Mouse (Mus musculus) bone marrow, adult 2 months (tissue): Measurements from ENCODE around the gene Tnfrsf14.

Source experiments
- CTCF ChIP-seq: fragments of 200-500 bp; IDR thresholded peaks from 2 replicates; pipeline ENCODE4 v1.5.1; 2011; ENCODE audit warnings: low read length, control low read depth; ENCODE audit not compliant: control insufficient read depth, insufficient read depth
- POLR2A ChIP-seq: fragments of 200-500 bp; IDR thresholded peaks from 2 replicates; pipeline ENCODE4 v1.6.1; 2011; ENCODE audit warnings: low read depth, mild to moderate bottlenecking, control low read depth, low read length, borderline replicate concordance; ENCODE audit not compliant: control insufficient read depth

DNA sequence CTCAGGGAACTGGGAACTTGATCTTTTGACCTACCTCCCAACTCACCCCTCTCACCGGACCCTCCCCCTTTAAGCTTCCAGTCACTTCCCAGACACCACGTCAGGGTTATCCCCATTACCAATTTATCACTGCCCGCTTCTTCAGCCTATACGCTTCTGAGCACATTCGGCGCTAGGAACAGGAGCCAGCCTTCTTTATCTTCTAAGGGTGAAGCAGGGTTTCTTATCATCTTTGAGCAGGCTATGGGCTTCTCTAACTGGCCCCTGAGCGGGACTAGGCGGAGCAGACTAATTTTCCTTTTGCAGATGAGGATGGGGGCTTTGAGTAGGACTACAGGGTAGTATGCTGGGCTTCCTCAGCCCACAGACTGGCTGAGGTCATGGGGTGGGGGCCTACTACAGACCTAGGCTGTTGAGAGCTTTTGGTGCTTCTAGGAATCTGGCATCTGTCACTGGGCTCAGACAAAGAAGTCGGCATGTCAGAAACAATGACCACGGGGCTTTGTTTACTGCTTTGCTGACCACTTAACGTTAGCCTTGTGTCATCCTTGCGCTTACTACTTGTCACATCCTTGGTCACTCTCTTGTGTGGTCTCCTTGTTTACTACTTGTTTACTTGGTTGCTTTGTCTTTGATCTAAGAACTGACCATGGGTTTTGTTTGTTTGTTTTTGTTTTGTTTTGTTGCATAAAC lies at the start of gene Tnfrsf14:
- TF ChIP-seq CTCF (no peak), POLR2A (no peak; the same call in 1 of the 2 replicates)
